Mouse (Mus musculus) cerebellum, adult 8-10 months (tissue): ENCODE measurements around the gene Olfr109.

Source experiments
- DNase-seq: peaks from one replicate; pipeline ENCODE4 v3.0.0; 2022

Gene Olfr109

GRCm38 (mm10) chr17:37458616-37459015 is at the start of gene Olfr109:
Olfr109 (plus strand) TSS chr17:37458916.
- DNase-seq = no peak

GRCm38 (mm10) chr17:37413380-37413779 is 45.3 kb upstream of the Olfr109 start:
- DNase-seq = no peak

- no peak for DNase-seq
These were observed 13.5 kb upstream of the Olfr109 start, which contains the start of gene Olfr108 for GRCm38 (mm10) chr17:37445180-37445579. Olfr108 (plus strand) TSS chr17:37445480.

DNA sequence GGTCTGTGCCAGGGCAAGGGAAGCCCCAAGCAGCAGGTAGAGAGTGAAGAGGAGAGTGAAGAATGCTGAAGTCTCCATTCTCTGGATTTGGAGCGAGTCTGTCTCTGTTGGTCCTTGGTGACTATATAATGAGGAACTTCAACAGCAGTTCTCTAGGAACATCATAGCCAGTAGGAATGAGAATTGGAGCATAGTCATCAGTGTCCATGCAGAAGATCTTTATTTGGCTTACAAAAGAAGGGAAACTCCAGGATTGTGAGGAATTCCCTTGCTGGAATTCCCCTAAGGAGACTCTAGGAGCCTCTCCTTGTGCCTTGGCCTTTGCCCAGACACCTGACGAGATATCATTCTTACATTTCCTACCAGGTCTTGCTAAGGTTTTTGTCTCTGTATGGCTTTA is 24.7 kb downstream of the Olfr109 start, which contains the start of gene H2-M2:
Gene H2-M2 (minus strand): TSS at position 101 of the 400 bp plus-strand sequence.
- no peak for DNase-seq

GRCm38 (mm10) chr17:37491930-37492518 is 33.3 kb downstream of the Olfr109 start, which contains the start of gene Olfr110:
Olfr110 (plus strand) TSS chr17:37492468.
- DNase-seq = no peak

GRCm38 (mm10) chr17:37507730-37508129 is 49.0 kb downstream of the Olfr109 start, which contains the start of gene Olfr111:
Olfr111 (plus strand) TSS chr17:37508030.
- no peak for DNase-seq
